ENCODE assay signal across 19 mouse cellular contexts in genomic region chr8:30391936-30392335, GRCm38 (mm10).
A peak's percentile ranks its signal among the peaks of the same experiment; 100 is the strongest.
DNase-seq lines count a peak whose midpoint lies in the region; ATAC-seq and TF ChIP-seq lines count a peak whose summit lies in the region.
"Had no signal": no experiment of that assay in that cellular context is flagged by ENCODE, and none has a peak within 500 bp of the region (broad histone marks: within the 10 kb centered on the region; RNA-seq: fewer than 3 reads in every experiment).

No protein-coding gene starts in this region.

- DNase-seq in forebrain, embryonic 14.5 days (ENCODE audit: low spot score): peak; percentile 36
- DNase-seq in forebrain, embryonic 11.5 days (ENCODE audit: low spot score): no peak
- peak; percentile 3 for DNase-seq in lung, embryonic 14.5 days
- no peak for DNase-seq in lung, adult 18-20 months
- peak; percentile 5 for DNase-seq in brain, adult 2 months (ENCODE audit: low read depth, low spot score)
- DNase-seq in brain, embryonic 14.5 days (ENCODE audit: low read depth): peak; percentile 50
- DNase-seq: adrenal gland, adult 2 months; adrenal gland, postnatal 25 days; cerebellum, adult 11 months; cerebellum, adult 9-11 months; embryo, embryonic 11 days; gastrocnemius, adult 2 months; gastrocnemius, postnatal 25 days had no signal

- no peaks in the 10 kb centered on the region for H3K4me1 ChIP-seq in forebrain, embryonic 14.5 days (ENCODE audit: control insufficient read depth, insufficient read depth, low read length)
- H3K4me1 ChIP-seq in forebrain, embryonic 11.5 days (replicated peaks; ENCODE audit: control insufficient read depth, insufficient read depth, low read length): no peaks in the 10 kb centered on the region
- H3K4me1 ChIP-seq in lung, embryonic 14.5 days (ENCODE audit: insufficient read depth): no peaks in the 10 kb centered on the region
- H3K4me1 ChIP-seq: embryonic facial prominence, embryonic 12.5 days; forebrain, embryonic 13.5 days; heart, embryonic 12.5 days; hindbrain, embryonic 10.5 days had no signal

- ATAC-seq in forebrain, embryonic 14.5 days: no peak
- no peak for ATAC-seq in forebrain, embryonic 11.5 days (replicated peaks; ENCODE audit: low FRiP score)
- ATAC-seq in lung, embryonic 14.5 days (ENCODE audit: insufficient read depth): no peak
- ATAC-seq: forebrain, embryonic 13.5 days; inflammation-experienced regulatory T-cells, adult 6 months had no signal

- WGBS in forebrain, embryonic 14.5 days: 70% methylated on average over 2 of the region's 2 CpGs
- WGBS in forebrain, embryonic 11.5 days: 80% methylated on average over 2 of the region's 2 CpGs
- WGBS in lung, embryonic 14.5 days: 65% methylated on average over 2 of the region's 2 CpGs

- no peaks in the 10 kb centered on the region for H3K9me3 ChIP-seq in forebrain, embryonic 14.5 days (replicated peaks; ENCODE audit: control insufficient read depth, low read length)
- H3K9me3 ChIP-seq in forebrain, embryonic 11.5 days (ENCODE audit: control insufficient read depth, low read length): no peaks in the 10 kb centered on the region
- no peaks in the 10 kb centered on the region for H3K9me3 ChIP-seq in lung, embryonic 14.5 days (ENCODE audit: low read depth, low read length)
- H3K9me3 ChIP-seq: embryonic facial prominence, embryonic 12.5 days; forebrain, embryonic 13.5 days; heart, embryonic 12.5 days; hindbrain, embryonic 10.5 days had no signal

- no peaks in the 10 kb centered on the region for H3K27me3 ChIP-seq in forebrain, embryonic 14.5 days (replicated peaks; ENCODE audit: control insufficient read depth, insufficient read depth, low read length)
- no peaks in the 10 kb centered on the region for H3K27me3 ChIP-seq in forebrain, embryonic 11.5 days (ENCODE audit: control insufficient read depth, insufficient read depth, low read length)
- H3K27me3 ChIP-seq in lung, embryonic 14.5 days (ENCODE audit: insufficient read depth, low read length): no peaks in the 10 kb centered on the region
- H3K27me3 ChIP-seq: embryonic facial prominence, embryonic 12.5 days; forebrain, embryonic 13.5 days; heart, embryonic 12.5 days had no signal

- H3K4me3 ChIP-seq in forebrain, embryonic 14.5 days (ENCODE audit: low read depth, low read length): no peak overlapping the region
- H3K4me3 ChIP-seq in forebrain, embryonic 11.5 days (ENCODE audit: low read depth, low read length): no peak overlapping the region
- H3K4me3 ChIP-seq in lung, embryonic 14.5 days (ENCODE audit: low read depth, low read length): no peak overlapping the region
- H3K4me3 ChIP-seq: embryonic facial prominence, embryonic 12.5 days; forebrain, embryonic 13.5 days; gastrocnemius, adult 2 months; heart, embryonic 12.5 days; hindbrain, embryonic 10.5 days had no signal

- no peaks in the 10 kb centered on the region for H3K36me3 ChIP-seq in forebrain, embryonic 14.5 days (ENCODE audit: control insufficient read depth, insufficient read depth, low read length)
- H3K36me3 ChIP-seq in forebrain, embryonic 11.5 days (ENCODE audit: control insufficient read depth, insufficient read depth, low read length): no peaks in the 10 kb centered on the region
- H3K36me3 ChIP-seq in lung, embryonic 14.5 days (ENCODE audit: insufficient read depth): no peaks in the 10 kb centered on the region
- H3K36me3 ChIP-seq: embryonic facial prominence, embryonic 12.5 days; heart, embryonic 12.5 days; hindbrain, embryonic 10.5 days had no signal

- no peak overlapping the region for H3K27ac ChIP-seq in forebrain, embryonic 14.5 days (ENCODE audit: low read depth, low read length)
- H3K27ac ChIP-seq in forebrain, embryonic 11.5 days (ENCODE audit: low read depth, low read length): no peak overlapping the region
- no peak overlapping the region for H3K27ac ChIP-seq in lung, embryonic 14.5 days (ENCODE audit: low read depth)
- H3K27ac ChIP-seq: embryonic facial prominence, embryonic 12.5 days; forebrain, embryonic 13.5 days; gastrocnemius, adult 2 months; hindbrain, embryonic 10.5 days; hindbrain, embryonic 14.5 days had no signal

- TF ChIP-seq CTCF in lung, embryonic 14.5 days (IDR thresholded peaks at IDR 0.05; ENCODE audit: low read depth): no peak
- no peak for TF ChIP-seq CTCF in brain, embryonic 14.5 days (IDR thresholded peaks at IDR 0.05; ENCODE audit: borderline replicate concordance, extremely low read depth, insufficient read depth, insufficient read length)

- no peak overlapping the region for H3K4me2 ChIP-seq in forebrain, embryonic 14.5 days (ENCODE audit: low read length)
- no peak overlapping the region for H3K4me2 ChIP-seq in forebrain, embryonic 11.5 days (ENCODE audit: low read depth, low read length, severe bottlenecking)
- no peak overlapping the region for H3K4me2 ChIP-seq in lung, embryonic 14.5 days
- H3K4me2 ChIP-seq: embryonic facial prominence, embryonic 12.5 days; forebrain, embryonic 13.5 days; heart, embryonic 12.5 days; hindbrain, embryonic 14.5 days had no signal

- no peak for TF ChIP-seq POLR2A in brain, embryonic 14.5 days (IDR thresholded peaks at IDR 0.05; ENCODE audit: borderline replicate concordance, extremely low read depth, insufficient read depth, insufficient read length, poor library complexity, severe bottlenecking)

- no peak overlapping the region for H3K9ac ChIP-seq in forebrain, embryonic 14.5 days (ENCODE audit: low read length)
- no peak overlapping the region for H3K9ac ChIP-seq in forebrain, embryonic 11.5 days (ENCODE audit: low read length)
- no peak overlapping the region for H3K9ac ChIP-seq in lung, embryonic 14.5 days
- H3K9ac ChIP-seq: embryonic facial prominence, embryonic 12.5 days; forebrain, embryonic 13.5 days; heart, embryonic 12.5 days; hindbrain, embryonic 14.5 days had no signal

Comparison
In these comparisons a context has a peak if more than half of its experiments do, and no peak if none do; other contexts are left out.
1. DNase-seq: peak in forebrain, embryonic 14.5 days (single experiment), lung, embryonic 14.5 days (single experiment), brain, adult 2 months (single experiment) and brain, embryonic 14.5 days (single experiment); none in forebrain, embryonic 11.5 days (single experiment) and lung, adult 18-20 months (0 of 2).